Mouse (Mus musculus) midbrain, embryonic 13.5 days (tissue): Measurements from ENCODE around the gene Efna4. TPM values are rescaled to one million over a fixed set of nuclear protein-coding genes. Genes with fewer than 3 reads are reported as not detected.

ENCODE experiments used
- ATAC-seq: fragments of 200-750 bp; cut with Nextera tagmentation; 2 replicates; pipeline ENCODE4 v1.8.0; 2017; ENCODE audit warnings: mild to moderate bottlenecking, moderate TSS enrichment, moderate library complexity
- H3K27ac ChIP-seq: fragments of 300-500 bp; sonication (generic); 2 replicates; pipeline ENCODE4 v1.5.1; 2015; ENCODE audit warnings: inconsistent platforms, mild to moderate bottlenecking, moderate library complexity
- H3K27me3 ChIP-seq: fragments of 300-500 bp; sonication (generic); 2 replicates; pipeline ENCODE4 v1.6.1; 2015; ENCODE audit warnings: mild to moderate bottlenecking, inconsistent platforms
- H3K36me3 ChIP-seq: fragments of 300-500 bp; sonication (generic); 2 replicates; pipeline ENCODE4 v1.6.1; 2015; ENCODE audit warnings: mild to moderate bottlenecking, inconsistent platforms
- H3K4me1 ChIP-seq: fragments of 300-500 bp; sonication (generic); replicated peaks from 2 replicates; pipeline ENCODE4 v1.6.1; 2015; ENCODE audit warnings: inconsistent platforms
- H3K4me2 ChIP-seq: fragments of 300-500 bp; sonication (generic); replicated peaks from 2 replicates; pipeline ENCODE4 v1.6.1; 2015; ENCODE audit warnings: moderate library complexity, mild to moderate bottlenecking, inconsistent platforms
- H3K4me3 ChIP-seq: fragments of 300-500 bp; sonication (generic); replicated peaks from 2 replicates; pipeline ENCODE4 v1.5.1; 2015; ENCODE audit warnings: mild to moderate bottlenecking, inconsistent platforms
- H3K9ac ChIP-seq: fragments of 300-500 bp; sonication (generic); replicated peaks from 2 replicates; pipeline ENCODE4 v1.6.1; 2015; ENCODE audit warnings: mild to moderate bottlenecking, inconsistent platforms
- H3K9me3 ChIP-seq: fragments of 300-500 bp; sonication (generic); 2 replicates; pipeline ENCODE4 v1.6.1; 2016; ENCODE audit warnings: mild to moderate bottlenecking, inconsistent platforms
- WGBS: fragments of 180-500 bp; shearing (Covaris S2); methylation state at CpG from one replicate; pipeline ENCODE4 v1.1.7; 2015; 5-methylcytosine and 5-hydroxymethylcytosine counted together
- polyA plus RNA-seq: library from polyadenylated mRNA; unstranded; fragments of >200 nt; fragmentation: Nextera tagmentation; extraction: Ambion mirVana; gene quantifications from 2 replicates; pipeline ENCODE4 v1.2.1, GENCODE M21; 2015

The Efna4 gene
- polyA plus RNA-seq, 1 experiment from 2014 or later = 11.4 TPM

GRCm38 (mm10) chr3:89379388-89380131, 41.7 kb upstream of the Efna4 start:
- Histone ChIP-seq H3K4me3 (no peak overlapping the region), H3K9me3 (no peaks in the 10 kb centered on the region), H3K27me3 (no peaks in the 10 kb centered on the region), H3K4me2 (peak overlapping the region; percentile 84), H3K4me1 (peaks cover 24% of the 10 kb centered on the region), H3K9ac (0 out of 2 replicates have a peak overlapping the region, but pooled peaks have one; percentile 78), H3K36me3 (no peaks in the 10 kb centered on the region), H3K27ac (no peak overlapping the region)
- 86% methylated on average over 31 of the region's 31 CpGs for WGBS
- no peak for ATAC-seq

GRCm38 (mm10) chr3:89378394-89379067, 40.7 kb upstream of the Efna4 start:
- H3K36me3 ChIP-seq = no peaks in the 10 kb centered on the region
- peak overlapping the region; percentile 78 for H3K9ac ChIP-seq
- 0 out of 2 replicates have a peak overlapping the region, but pooled peaks have one; percentile 39 for H3K27ac ChIP-seq
- H3K4me1 ChIP-seq = peaks cover 19% of the 10 kb centered on the region
- H3K4me2 ChIP-seq = peak overlapping the region; percentile 84
- ATAC-seq = peak; percentile 92
- no peaks in the 10 kb centered on the region for H3K9me3 ChIP-seq
- 1% methylated on average over 28 of the region's 29 CpGs for WGBS
- peak overlapping the region; percentile 57 for H3K4me3 ChIP-seq
- H3K27me3 ChIP-seq = no peaks in the 10 kb centered on the region

GRCm38 (mm10) chr3:89377831-89378230, 40.0 kb upstream of the Efna4 start:
- Histone ChIP-seq H3K27me3 (no peaks in the 10 kb centered on the region), H3K27ac (no peak overlapping the region), H3K9ac (peak overlapping the region; percentile 78; the same call in 1 of the 2 replicates), H3K9me3 (no peaks in the 10 kb centered on the region), H3K4me1 (peaks cover 19% of the 10 kb centered on the region), H3K4me2 (peak overlapping the region; percentile 84), H3K36me3 (no peaks in the 10 kb centered on the region), H3K4me3 (no peak overlapping the region; the same call in 1 of the 2 replicates)
- 75% methylated on average over 4 of the region's 4 CpGs for WGBS
- peak; percentile 44 for ATAC-seq

- no peak overlapping the region for H3K4me2 ChIP-seq
- peaks cover 9% of the 10 kb centered on the region for H3K4me1 ChIP-seq
- WGBS = 44% methylated on average over 5 of the region's 5 CpGs
- H3K27me3 ChIP-seq = no peaks in the 10 kb centered on the region
- no peak for ATAC-seq
- H3K4me3 ChIP-seq = no peak overlapping the region
- no peak overlapping the region for H3K27ac ChIP-seq
- H3K9ac ChIP-seq = no peak overlapping the region
- H3K9me3 ChIP-seq = no peaks in the 10 kb centered on the region
- H3K36me3 ChIP-seq = no peaks in the 10 kb centered on the region
Observed at GRCm38 (mm10) chr3:89373581-89374231, 35.9 kb upstream of the Efna4 start.

GRCm38 (mm10) chr3:89367338-89367737, 29.5 kb upstream of the Efna4 start:
- H3K9ac ChIP-seq = no peak overlapping the region
- no peaks in the 10 kb centered on the region for H3K36me3 ChIP-seq
- H3K4me3 ChIP-seq = no peak overlapping the region
- H3K9me3 ChIP-seq = no peaks in the 10 kb centered on the region
- 67% methylated on average over 11 of the region's 11 CpGs for WGBS
- H3K27ac ChIP-seq = no peak overlapping the region
- H3K4me1 ChIP-seq = 0 out of 2 replicates have a peak, but pooled peaks cover 4% of the 10 kb centered on the region
- H3K27me3 ChIP-seq = no peaks in the 10 kb centered on the region
- H3K4me2 ChIP-seq = no peak overlapping the region
- ATAC-seq = no peak

GRCm38 (mm10) chr3:89365486-89366414, 27.9 kb upstream of the Efna4 start:
- no peak overlapping the region for H3K27ac ChIP-seq
- no peaks in the 10 kb centered on the region for H3K27me3 ChIP-seq
- H3K4me2 ChIP-seq = no peak overlapping the region
- WGBS = 79% methylated on average over 20 of the region's 20 CpGs
- H3K9ac ChIP-seq = no peak overlapping the region
- no peak for ATAC-seq
- H3K4me1 ChIP-seq = 0 out of 2 replicates have a peak, but pooled peaks cover 4% of the 10 kb centered on the region
- no peaks in the 10 kb centered on the region for H3K9me3 ChIP-seq
- no peaks in the 10 kb centered on the region for H3K36me3 ChIP-seq
- no peak overlapping the region for H3K4me3 ChIP-seq

- no peak for ATAC-seq
- 84% methylated on average over 11 of the region's 11 CpGs for WGBS
- H3K4me3 ChIP-seq = no peak within 1 kb of the TSS
Observed at GRCm38 (mm10) chr3:89365153-89365485, 27.3 kb upstream of the Efna4 start, which contains the start of gene Dcst1. TSS of gene Dcst1 (minus strand) at chr3:89365253.

GRCm38 (mm10) chr3:89364631-89365030, 26.8 kb upstream of the Efna4 start:
- 58% methylated on average over 8 of the region's 8 CpGs for WGBS
- no peaks in the 10 kb centered on the region for H3K9me3 ChIP-seq
- 0 out of 2 replicates have a peak, but pooled peaks cover 4% of the 10 kb centered on the region for H3K4me1 ChIP-seq

More at GRCm38 (mm10) chr3:89365153-89365485, 27.3 kb upstream of the Efna4 start, which contains the start of gene Dcst1:
- Histone ChIP-seq H3K27ac (no peak within 1 kb of the TSS), H3K36me3 (no peaks in the 10 kb centered on the region), H3K27me3 (no peaks in the 10 kb centered on the region), H3K4me1 (0 out of 2 replicates have a peak, but pooled peaks cover 4% of the 10 kb centered on the region), H3K9ac (no peak within 1 kb of the TSS), H3K9me3 (no peaks in the 10 kb centered on the region), H3K4me2 (no peak within 1 kb of the TSS)

GRCm38 (mm10) chr3:89361675-89362074, 23.8 kb upstream of the Efna4 start, which contains the start of gene Dcst2:
TSS of gene Dcst2 (plus strand) at chr3:89361975.
- H3K4me1 ChIP-seq = 0 out of 2 replicates have a peak, but pooled peaks cover 4% of the 10 kb centered on the region
- 86% methylated on average over 7 of the region's 7 CpGs for WGBS

More at GRCm38 (mm10) chr3:89364631-89365030, 26.8 kb upstream of the Efna4 start:
- H3K4me3 ChIP-seq = no peak overlapping the region
- no peak overlapping the region for H3K4me2 ChIP-seq
- no peak overlapping the region for H3K9ac ChIP-seq
- H3K36me3 ChIP-seq = no peaks in the 10 kb centered on the region
- no peak for ATAC-seq
- H3K27me3 ChIP-seq = no peaks in the 10 kb centered on the region
- no peak overlapping the region for H3K27ac ChIP-seq

GRCm38 (mm10) chr3:89360237-89360636, 22.4 kb upstream of the Efna4 start:
- H3K27ac ChIP-seq = no peak overlapping the region
- 84% methylated on average over 3 of the region's 3 CpGs for WGBS
- H3K36me3 ChIP-seq = no peaks in the 10 kb centered on the region
- no peak overlapping the region for H3K4me2 ChIP-seq
- 0 out of 2 replicates have a peak, but pooled peaks cover 4% of the 10 kb centered on the region for H3K4me1 ChIP-seq
- ATAC-seq = no peak
- H3K9ac ChIP-seq = no peak overlapping the region
- no peak overlapping the region for H3K4me3 ChIP-seq
- H3K27me3 ChIP-seq = peaks cover 12% of the 10 kb centered on the region
- H3K9me3 ChIP-seq = no peaks in the 10 kb centered on the region

More at GRCm38 (mm10) chr3:89361675-89362074, 23.8 kb upstream of the Efna4 start, which contains the start of gene Dcst2:
- H3K36me3 ChIP-seq = no peaks in the 10 kb centered on the region
- H3K27me3 ChIP-seq = peaks cover 4% of the 10 kb centered on the region; the same call in 1 of the 2 replicates
- H3K4me2 ChIP-seq = no peak within 1 kb of the TSS
- ATAC-seq = no peak
- H3K27ac ChIP-seq = no peak within 1 kb of the TSS
- H3K4me3 ChIP-seq = no peak within 1 kb of the TSS
- H3K9me3 ChIP-seq = no peaks in the 10 kb centered on the region
- H3K9ac ChIP-seq = no peak within 1 kb of the TSS

GRCm38 (mm10) chr3:89359630-89360029, 21.8 kb upstream of the Efna4 start:
- Histone ChIP-seq H3K4me3 (no peak overlapping the region), H3K27me3 (peaks cover 13% of the 10 kb centered on the region), H3K4me1 (0 out of 2 replicates have a peak, but pooled peaks cover under 1% of the 10 kb centered on the region), H3K36me3 (no peaks in the 10 kb centered on the region), H3K27ac (no peak overlapping the region), H3K9me3 (no peaks in the 10 kb centered on the region), H3K9ac (no peak overlapping the region), H3K4me2 (no peak overlapping the region)
- ATAC-seq = no peak
- 73% methylated on average over 6 of the region's 6 CpGs for WGBS
